In the genomic region with DNA sequence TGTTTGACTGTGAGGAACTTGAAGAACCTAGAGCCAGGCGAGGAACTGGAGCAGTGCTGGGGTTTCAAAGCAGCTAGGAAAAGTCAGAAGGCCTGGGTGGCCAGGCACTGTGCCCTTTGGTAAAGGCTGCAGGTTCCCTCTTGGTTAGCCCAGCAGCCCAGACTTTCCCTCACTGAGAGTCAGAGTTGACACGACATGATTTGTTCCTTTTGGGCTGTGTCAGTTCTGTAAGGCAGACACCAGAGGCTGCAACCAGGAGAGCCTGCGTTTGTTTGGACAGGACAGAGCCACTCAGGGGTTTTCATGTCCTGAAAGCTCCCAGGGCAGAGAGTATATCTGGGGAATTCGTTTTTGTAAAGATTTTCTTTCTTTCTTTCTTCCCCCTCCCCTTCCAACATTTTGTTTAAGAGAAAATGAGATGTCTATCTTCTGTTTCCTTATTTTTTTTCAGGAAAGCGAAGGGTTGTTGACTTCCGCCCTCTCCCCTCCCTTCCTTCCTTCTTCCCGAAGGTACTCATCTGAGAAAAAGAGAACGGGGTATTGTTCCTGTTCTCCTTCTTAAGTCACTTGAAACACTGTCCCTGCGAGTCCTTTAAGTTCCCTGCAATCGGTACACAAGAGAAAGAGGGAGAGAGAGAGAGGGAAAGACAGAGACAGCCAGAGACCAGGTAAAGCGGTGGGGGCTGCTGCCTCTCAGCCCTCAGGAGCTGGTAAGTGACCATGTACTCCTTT, we compare ENCODE assay signal across 11 mouse cellular contexts. TPM values are rescaled to one million over a fixed set of nuclear protein-coding genes. Genes with fewer than 3 reads are reported as not detected.
DNase-seq lines count a peak whose midpoint lies in the region; ATAC-seq lines count a peak whose summit lies in the region.
"Had no signal": no experiment of that assay in that cellular context is flagged by ENCODE, and none has a peak within 500 bp of the region (broad histone marks: within the 10 kb centered on the region; RNA-seq: fewer than 3 reads in every experiment).

A gene (plus strand): TSS at position 669 of the 732 bp plus-strand sequence.

- peak within 1 kb of the TSS; percentile 47 for H3K4me2 ChIP-seq in kidney, embryonic 15.5 days
- no peak within 1 kb of the TSS for H3K4me2 ChIP-seq in embryonic facial prominence, embryonic 13.5 days
- peak within 1 kb of the TSS; percentile 26 for H3K4me2 ChIP-seq in heart, embryonic 15.5 days
- peak within 1 kb of the TSS; percentile 11; the same call in 1 of the 2 replicates for H3K4me2 ChIP-seq in liver, embryonic 12.5 days

- peak within 1 kb of the TSS; percentile 65 for H3K27ac ChIP-seq in kidney, embryonic 15.5 days
- H3K27ac ChIP-seq in embryonic facial prominence, embryonic 13.5 days, result no peak within 1 kb of the TSS
- H3K27ac ChIP-seq in heart, embryonic 15.5 days, result peak within 1 kb of the TSS; percentile 52
- no peak within 1 kb of the TSS for H3K27ac ChIP-seq in liver, embryonic 12.5 days

- WGBS in kidney, embryonic 15.5 days, result 29% methylated on average over 11 of the region's 11 CpGs
- 52% methylated on average over 11 of the region's 11 CpGs for WGBS in embryonic facial prominence, embryonic 13.5 days
- 56% methylated on average over 11 of the region's 11 CpGs for WGBS in heart, embryonic 15.5 days
- WGBS in liver, embryonic 12.5 days (ENCODE audit: insufficient replicate concordance), result 24% methylated on average over 11 of the region's 11 CpGs

- H3K9me3 ChIP-seq in kidney, embryonic 15.5 days (replicated peaks), result no peaks in the 10 kb centered on the region
- no peaks in the 10 kb centered on the region for H3K9me3 ChIP-seq in embryonic facial prominence, embryonic 13.5 days
- H3K9me3 ChIP-seq in heart, embryonic 15.5 days (replicated peaks), result no peaks in the 10 kb centered on the region
- H3K9me3 ChIP-seq in liver, embryonic 12.5 days (replicated peaks), result no peaks in the 10 kb centered on the region
- H3K9me3 ChIP-seq: G1E had no signal

- no peaks in the 10 kb centered on the region for H3K36me3 ChIP-seq in kidney, embryonic 15.5 days
- no peaks in the 10 kb centered on the region for H3K36me3 ChIP-seq in embryonic facial prominence, embryonic 13.5 days
- H3K36me3 ChIP-seq in heart, embryonic 15.5 days, result no peaks in the 10 kb centered on the region
- no peaks in the 10 kb centered on the region for H3K36me3 ChIP-seq in liver, embryonic 12.5 days
- H3K36me3 ChIP-seq: G1E had no signal

- ATAC-seq in kidney, embryonic 15.5 days (replicated peaks; ENCODE audit: low FRiP score), result 0 out of 2 replicates have a peak, but pooled peaks have one; percentile 51
- no peak for ATAC-seq in embryonic facial prominence, embryonic 13.5 days (ENCODE audit: insufficient number of reproducible peaks, insufficient read depth, low FRiP score, low TSS enrichment, low read depth)
- ATAC-seq in heart, embryonic 15.5 days (replicated peaks; ENCODE audit: insufficient number of reproducible peaks, insufficient read depth, low FRiP score, low read depth), result 0 out of 2 replicates have a peak, but pooled peaks have one; percentile 5
- ATAC-seq in liver, embryonic 12.5 days, result no peak

- peaks cover 19% of the 10 kb centered on the region for H3K4me1 ChIP-seq in kidney, embryonic 15.5 days
- no peaks in the 10 kb centered on the region for H3K4me1 ChIP-seq in embryonic facial prominence, embryonic 13.5 days
- H3K4me1 ChIP-seq in heart, embryonic 15.5 days (replicated peaks), result peaks cover 33% of the 10 kb centered on the region
- H3K4me1 ChIP-seq in liver, embryonic 12.5 days, result no peaks in the 10 kb centered on the region

- H3K27me3 ChIP-seq in kidney, embryonic 15.5 days, result no peaks in the 10 kb centered on the region
- H3K27me3 ChIP-seq in embryonic facial prominence, embryonic 13.5 days, result no peaks in the 10 kb centered on the region
- H3K27me3 ChIP-seq in heart, embryonic 15.5 days, result no peaks in the 10 kb centered on the region
- H3K27me3 ChIP-seq in liver, embryonic 12.5 days (replicated peaks), result no peaks in the 10 kb centered on the region; the same call in 1 of the 2 replicates

- no peak within 1 kb of the TSS; the same call in 1 of the 2 replicates for H3K9ac ChIP-seq in kidney, embryonic 15.5 days
- 0 out of 2 replicates have a peak within 1 kb of the TSS, but pooled peaks have one; percentile 12 for H3K9ac ChIP-seq in embryonic facial prominence, embryonic 13.5 days
- 0 out of 2 replicates have a peak within 1 kb of the TSS, but pooled peaks have one; percentile 11 for H3K9ac ChIP-seq in heart, embryonic 15.5 days
- no peak within 1 kb of the TSS for H3K9ac ChIP-seq in liver, embryonic 12.5 days

- no peak for DNase-seq in kidney, postnatal 10 days
- no peak for DNase-seq in yolk sac, embryonic 10.5 days (ENCODE audit: low spot score)
- DNase-seq in urinary bladder, postnatal 4 days (ENCODE audit: low spot score in 2 of 2), result no peak
- no peak for DNase-seq in spleen, postnatal 10 days (ENCODE audit: low spot score in 2 of 2)
- DNase-seq: adrenal gland, postnatal 25 days; thymus, postnatal 14 days had no signal

- peak within 1 kb of the TSS; percentile 33 for H3K4me3 ChIP-seq in kidney, embryonic 15.5 days (replicated peaks)
- peak within 1 kb of the TSS; percentile 10 for H3K4me3 ChIP-seq in embryonic facial prominence, embryonic 13.5 days
- peak within 1 kb of the TSS; percentile 23 for H3K4me3 ChIP-seq in heart, embryonic 15.5 days
- H3K4me3 ChIP-seq in liver, embryonic 12.5 days, result no peak within 1 kb of the TSS

RNA-seq across cellular contexts. Expression of the gene that starts here (rescaled TPM):
- polyA plus RNA-seq in kidney, embryonic 15.5 days (2015; fragmentation: Nextera tagmentation; extraction: Ambion mirVana), result 0.99 and 1.1 TPM in 2 replicates
- polyA plus RNA-seq in embryonic facial prominence, embryonic 13.5 days (2015; fragmentation: Nextera tagmentation; extraction: Ambion mirVana), result 0.42 and 0.48 TPM in 2 replicates
- 0.58 and 0.62 TPM in 2 replicates for polyA plus RNA-seq in heart, embryonic 15.5 days (2015; fragmentation: Nextera tagmentation; extraction: Ambion mirVana)
- polyA plus RNA-seq in liver, embryonic 12.5 days (2016; fragmentation: Nextera tagmentation; extraction: Ambion mirVana), result 0.10 and 0.17 TPM in 2 replicates
- polyA plus RNA-seq: G1E had no signal

Comparison
In these comparisons a context has a peak if more than half of its experiments do, and no peak if none do; other contexts are left out.
1. Peak in ATAC-seq, H3K4me3 ChIP-seq, H3K27ac ChIP-seq, H3K9ac ChIP-seq and H3K4me2 ChIP-seq in heart, embryonic 15.5 days; RNA of the gene not detected or under 1 TPM.